Mouse (Mus musculus) v-Abl transformed pro-B cells (cell line): ENCODE measurements around the gene Orc2.

ENCODE experiments used
- in situ Hi-C, 2 experiments: fragments of 400-800 bp; cut with MboI; formaldehyde crosslinking; loops; one replicate each; pipeline ENCODE4 v1.15.1; 2025; ENCODE audit not compliant: unreplicated experiment in 2 of 2

Orc2 gene

GRCm38 (mm10) chr1:58444691-58445090 is 60.2 kb downstream of the Orc2 start:
- in situ Hi-C loops: loop anchor here in 1 of 2 experiments (10.0 kb wide), 2 partner anchors 60 to 230 kb away; partner anchors contain the start of gene Orc2

- in situ Hi-C loops: loop anchor here (10.0 to 25.0 kb wide), 2 partner anchors 290 to 1012 kb away; partner anchors contain the start of genes Cflar (in 1 of the 2), Maip1 (in 1 of the 2) and Tyw5 (in 1 of the 2)
Observed at GRCm38 (mm10) chr1:58424551-58424950, 80.4 kb downstream of the Orc2 start.

- in situ Hi-C loops: loop anchor here (10.0 to 25.0 kb wide), 2 partner anchors 291 to 1011 kb away; partner anchors contain the start of genes Cflar (in 1 of the 2), Maip1 (in 1 of the 2) and Tyw5 (in 1 of the 2)
Observed at GRCm38 (mm10) chr1:58423371-58424248, 81.3 kb downstream of the Orc2 start, which contains the start of gene Clk1. Gene Clk1 (minus strand): TSS chr1:58424066.

GRCm38 (mm10) chr1:58422879-58423278 is 82.0 kb downstream of the Orc2 start:
- in situ Hi-C loops: loop anchor here (10.0 to 25.0 kb wide), 2 partner anchors 292 to 1011 kb away; partner anchors contain the start of genes Cflar (in 1 of the 2), Maip1 (in 1 of the 2) and Tyw5 (in 1 of the 2)

GRCm38 (mm10) chr1:58420961-58421360 is 83.9 kb downstream of the Orc2 start:
- in situ Hi-C loops: loop anchor here (10.0 to 25.0 kb wide), 2 partner anchors 294 to 1009 kb away; partner anchors contain the start of genes Cflar (in 1 of the 2), Maip1 (in 1 of the 2) and Tyw5 (in 1 of the 2)

- in situ Hi-C loops: loop anchor here (10.0 to 25.0 kb wide), 2 partner anchors 295 to 1008 kb away; partner anchors contain the start of genes Cflar (in 1 of the 2), Maip1 (in 1 of the 2) and Tyw5 (in 1 of the 2)
Observed at GRCm38 (mm10) chr1:58420032-58420431, 84.9 kb downstream of the Orc2 start.

GRCm38 (mm10) chr1:58416048-58416447 is 88.9 kb downstream of the Orc2 start:
- in situ Hi-C loops: loop anchor here in 1 of 2 experiments (25.0 kb wide), 1 partner anchor 1004 kb away; the partner anchor contains the start of genes Maip1 and Tyw5

- in situ Hi-C loops: loop anchor here in 1 of 2 experiments (25.0 kb wide), 1 partner anchor 1003 kb away; the partner anchor contains the start of genes Maip1 and Tyw5
Observed at GRCm38 (mm10) chr1:58415442-58415841, 89.5 kb downstream of the Orc2 start.
